Mouse (Mus musculus) liver, adult 2 months (tissue): ENCODE results near the gene Rere.

Source experiments
- CTCF ChIP-seq: fragments of 200-500 bp; IDR thresholded peaks from 2 replicates; pipeline ENCODE4 v1.5.1; 2011; ENCODE audit warnings: low read depth, low read length, control low read depth
- POLR2A ChIP-seq: fragments of 200-500 bp; IDR thresholded peaks from 2 replicates; pipeline ENCODE4 v1.6.1; 2011; ENCODE audit warnings: low read length, control low read depth; ENCODE audit not compliant: insufficient read depth; ENCODE audit errors: extremely low read depth

- no peak for TF ChIP-seq POLR2A
- TF ChIP-seq CTCF, result no peak
These were observed 59.5 kb downstream of the Rere start for GRCm38 (mm10) chr4:150340796-150341525.
